Mouse (Mus musculus) hematopoietic stem cell, adult 5-6 weeks (primary cell): Measurements from ENCODE around the gene Nectin2. TPM values are rescaled to one million over a fixed set of nuclear protein-coding genes. Genes with fewer than 3 reads are reported as not detected.
"Not testable (repeated sequence)": the region's sequence is repeated elsewhere in the genome, so short reads cannot be mapped to it uniquely, and the experiment has no call there.

Source experiments
- ATAC-seq, 2 experiments: fragments of 125-278 bp in 1 of 2; replicated peaks in 1 of 2; 2 replicates each; pipeline ENCODE4 v1.8.0; 2016 to 2017; ENCODE audit warnings: inconsistent platforms in 2 of 2, mild to moderate bottlenecking in 2 of 2, moderate number of reproducible peaks in 2 of 2, low read depth in 1 of 2, moderate TSS enrichment in 1 of 2; ENCODE audit not compliant: low FRiP score in 2 of 2, poor library complexity in 2 of 2, severe bottlenecking in 2 of 2, insufficient read depth in 1 of 2, low TSS enrichment in 1 of 2
- total RNA-seq: library from RNA; stranded (forward); fragments of 172-1452, 232-1000 nt; gene quantifications from 2 replicates; pipeline ENCODE4 v1.2.3, GENCODE M21; 2017

Nectin2 gene
- 2.0 and 3.8 TPM in 2 replicates for total RNA-seq

- peak; percentile 50 to 61; a peak in 3 of 4 replicates for ATAC-seq
These were observed at the start of gene Nectin2 for GRCm38 (mm10) chr7:19750217-19751069. Gene Nectin2 (minus strand): TSS chr7:19750483.

- peak; percentile 93 to 97 for ATAC-seq
These were observed 46.7 kb upstream of the Nectin2 start, which contains the start of gene Cblc for GRCm38 (mm10) chr7:19796697-19797588. Gene Cblc (minus strand): TSS chr7:19796809.

- ATAC-seq: no peak
These were observed 46.0 kb upstream of the Nectin2 start for GRCm38 (mm10) chr7:19796254-19796653.

- no peak for ATAC-seq
These were observed 45.0 kb upstream of the Nectin2 start for GRCm38 (mm10) chr7:19795236-19795635.

GRCm38 (mm10) chr7:19792701-19793630 lies 42.7 kb upstream of the Nectin2 start:
- ATAC-seq: no peak

- not testable (repeated sequence) for ATAC-seq
These were observed 41.2 kb upstream of the Nectin2 start for GRCm38 (mm10) chr7:19791504-19791903.

GRCm38 (mm10) chr7:19789904-19790347 lies 39.6 kb upstream of the Nectin2 start:
- peak; percentile 93 to 96 for ATAC-seq

- 0 out of 4 replicates have a peak, but pooled peaks of 1 of the 2 experiments have one; percentile 29 for ATAC-seq
These were observed 35.7 kb upstream of the Nectin2 start for GRCm38 (mm10) chr7:19785874-19786458.

GRCm38 (mm10) chr7:19784764-19785535 lies 34.7 kb upstream of the Nectin2 start:
- no peak for ATAC-seq

- no peak for ATAC-seq
These were observed 33.3 kb upstream of the Nectin2 start for GRCm38 (mm10) chr7:19783630-19784029.

- no peak for ATAC-seq
These were observed 32.4 kb upstream of the Nectin2 start for GRCm38 (mm10) chr7:19782645-19783044.

- ATAC-seq: no peak
These were observed 31.5 kb upstream of the Nectin2 start for GRCm38 (mm10) chr7:19781741-19782140.

GRCm38 (mm10) chr7:19779903-19780302 lies 29.6 kb upstream of the Nectin2 start:
- ATAC-seq: no peak

GRCm38 (mm10) chr7:19778645-19779044 lies 28.4 kb upstream of the Nectin2 start:
- no peak for ATAC-seq

- no peak; a peak in 1 of 4 replicates for ATAC-seq
These were observed 26.9 kb upstream of the Nectin2 start for GRCm38 (mm10) chr7:19777049-19777723.
